Mouse (Mus musculus): ENCODE results near the gene Mettl7a3.

The Mettl7a3 gene

GRCm38 (mm10) chr15:100388886-100389285 lies 54.2 kb downstream of the Mettl7a3 start:
- 74% methylated on average over 9 of the region's 9 CpGs for WGBS
